Mouse (Mus musculus): ENCODE results near the gene Gabarap.

DNA sequence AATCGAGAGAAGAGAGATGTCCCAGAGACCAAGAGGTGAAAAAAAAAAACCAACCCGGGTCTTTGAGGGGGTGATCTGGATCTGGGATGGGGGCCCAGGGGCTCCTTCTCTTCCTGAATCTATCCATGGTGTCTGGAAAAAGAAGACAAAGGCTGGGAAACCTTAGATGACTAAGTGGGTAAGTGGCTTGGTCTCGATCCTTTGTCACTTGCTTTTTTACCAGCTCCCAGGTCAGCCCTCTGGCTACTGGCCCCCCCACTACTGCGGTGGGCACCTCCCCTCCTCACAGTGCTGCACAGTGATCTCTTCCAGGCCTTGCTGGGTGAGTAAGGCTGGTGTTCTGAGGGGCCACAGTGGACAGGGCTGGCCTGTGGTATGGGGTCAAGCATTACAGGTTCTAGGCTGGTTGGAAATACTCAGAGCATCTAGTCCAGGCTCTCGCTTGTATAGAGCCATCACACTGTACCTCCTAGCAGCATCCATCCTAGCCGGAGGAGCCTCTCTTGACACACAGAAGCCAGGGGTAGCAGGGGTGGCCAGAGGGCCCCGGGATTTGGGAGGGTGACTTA, 26.3 kb downstream of the Gabarap start:
- TF ChIP-seq POLR2A (IDR thresholded peaks at IDR 0.05; ENCODE audit: control insufficient read depth, low read depth, low read length) (no peak), CTCF (IDR thresholded peaks at IDR 0.05; ENCODE audit: control insufficient read depth, insufficient read depth, insufficient replicate concordance, low read depth, low read length) (no peak)
